Mouse (Mus musculus): Measurements from ENCODE around the gene Rbm18.

Rbm18 gene

DNA sequence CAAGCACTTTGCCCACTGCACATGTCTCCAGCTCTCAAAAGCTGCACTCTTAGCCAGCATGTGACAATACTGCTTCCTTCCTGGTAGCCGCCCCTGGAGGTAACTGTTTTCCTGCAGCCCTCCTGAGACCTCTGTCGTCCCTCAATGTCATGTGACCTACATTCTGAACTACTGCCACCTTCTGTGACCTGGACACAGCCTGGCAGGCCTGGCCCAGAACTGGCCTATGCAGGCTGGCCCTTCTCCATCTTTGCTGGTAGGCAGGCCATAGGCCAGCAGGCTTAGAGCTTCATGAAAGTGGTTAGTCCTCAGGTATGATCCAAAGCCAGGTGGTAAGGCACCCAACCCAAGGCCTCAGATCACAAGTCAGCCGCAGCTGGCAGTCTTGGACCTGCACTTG, 62.8 kb downstream of the Rbm18 start:
- no peak for DNase-seq (ENCODE audit: low spot score in 2 of 2)

DNA sequence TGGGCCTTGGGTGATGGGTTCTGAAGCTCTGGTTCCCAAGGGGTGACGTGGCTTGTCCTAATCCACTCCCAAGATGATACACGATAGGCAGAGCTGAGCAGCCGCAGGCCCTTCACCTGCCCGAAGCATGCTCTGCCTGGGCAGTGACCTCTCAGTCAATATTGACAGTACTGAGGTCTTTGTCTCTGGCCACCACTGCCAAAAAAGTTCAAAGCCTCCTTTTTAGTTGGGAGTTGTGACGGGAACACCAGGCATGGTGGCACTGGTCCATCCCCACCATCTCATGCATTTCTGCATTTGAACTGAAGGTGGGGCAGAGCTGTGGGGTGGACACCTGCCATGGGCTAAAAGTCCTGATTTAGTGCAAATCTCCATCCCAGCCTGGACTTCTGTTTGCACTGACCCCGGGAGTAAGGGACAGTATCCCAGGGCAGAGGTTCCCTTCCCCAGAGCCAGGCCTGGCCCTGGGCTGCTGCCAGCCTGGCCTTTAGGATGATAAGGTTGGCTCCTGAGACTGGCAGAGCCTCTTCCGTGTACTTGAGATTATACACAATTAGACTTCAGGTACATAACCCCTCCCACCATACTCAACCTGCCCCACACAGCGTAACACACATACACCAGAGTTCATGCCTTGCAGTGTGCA, 64.8 kb downstream of the Rbm18 start:
- DNase-seq (ENCODE audit: low spot score in 2 of 2) = no peak

GRCm38 (mm10) chr2:36067132-36067531, 69.4 kb downstream of the Rbm18 start:
- no peak for DNase-seq (ENCODE audit: low spot score in 2 of 2)
